Mouse (Mus musculus): ENCODE results near the gene Npcd. TPM values are rescaled to one million over a fixed set of nuclear protein-coding genes. Genes with fewer than 3 reads are reported as not detected.
A peak's percentile ranks its signal among the peaks of the same experiment; 100 is the strongest.

Npcd gene
- total RNA-seq (2021): 10 to 100 TPM; 11.1 to 20.1 TPM

DNA sequence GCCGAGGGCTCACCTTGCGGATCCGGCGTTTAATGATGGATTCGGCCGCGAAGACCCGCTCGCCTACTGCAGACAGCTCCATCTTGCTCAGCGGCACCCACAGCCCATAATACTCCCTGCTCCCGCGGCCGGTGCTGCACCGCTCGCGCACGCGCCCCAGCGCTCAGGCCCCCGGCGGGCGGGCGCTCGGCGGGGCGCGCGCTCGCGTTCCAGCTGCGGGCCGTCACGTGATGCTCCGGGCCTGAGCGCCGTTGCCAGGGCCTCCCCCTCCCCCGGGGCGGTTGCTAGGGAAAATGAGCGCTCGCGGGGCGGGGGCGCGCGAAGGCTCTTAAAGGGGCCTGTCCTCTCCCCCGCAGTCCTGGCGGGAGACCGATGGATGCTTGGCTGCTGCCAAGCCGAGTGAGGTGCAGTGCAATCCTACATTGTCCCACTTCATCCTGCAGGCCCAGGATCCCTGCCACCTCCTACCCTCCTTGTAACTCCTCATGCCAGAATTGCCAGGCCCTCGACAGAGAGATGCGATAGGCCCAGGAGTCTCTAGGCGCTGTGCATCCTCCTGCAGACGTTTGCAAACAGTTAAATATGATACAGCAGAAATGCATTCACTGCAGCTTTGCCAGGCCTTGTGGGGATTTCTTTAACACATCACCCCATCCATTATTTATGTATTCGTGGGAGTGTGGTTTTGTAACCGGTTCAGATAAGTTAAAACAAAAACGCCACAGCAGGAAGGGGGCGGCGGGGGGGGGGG, at the start of gene Npcd, which contains the start of gene Cbx6:
TSS of gene Npcd (minus strand) at position 108 of the 751 bp plus-strand sequence.
TSS of gene Cbx6 (minus strand) at position 559 of the 751 bp plus-strand sequence.
- DNase-seq (ENCODE audit: low spot score in 2 of 2): peak; percentile 99
- intact Hi-C loops (cut with DNase I): loop anchor here (2.0 to 5.0 kb wide), 4 partner anchors 70 to 248 kb away; no protein-coding TSS in a partner anchor

DNA sequence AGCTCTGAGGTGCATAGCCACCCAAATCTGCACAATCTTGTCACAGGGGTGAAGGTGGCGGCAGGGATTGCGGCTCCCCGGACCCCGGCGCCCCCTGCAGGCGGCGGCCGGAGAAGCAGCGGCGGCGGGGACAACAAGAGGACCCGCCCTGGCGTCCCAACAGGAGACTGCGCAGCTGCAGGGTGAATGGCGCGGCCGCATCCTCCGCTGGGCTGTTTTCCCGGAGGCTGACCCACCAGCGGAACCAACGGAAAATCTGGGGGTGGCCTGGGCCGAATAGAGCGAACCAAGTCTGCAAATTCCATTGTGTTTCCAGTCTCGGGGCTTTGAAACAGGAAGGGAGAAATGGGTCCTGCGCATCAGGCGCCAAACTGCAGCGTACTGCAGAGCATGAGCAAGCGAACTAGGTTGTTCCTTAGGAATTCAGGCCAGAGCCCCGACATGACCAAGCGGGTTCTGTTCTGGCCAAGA, 49.4 kb upstream of the Npcd start:
- intact Hi-C loops (cut with DNase I): loop anchor here (1.0 to 5.0 kb wide), 2 partner anchors 51 to 131 kb away; no protein-coding TSS in a partner anchor
- DNase-seq (ENCODE audit: low spot score in 2 of 2): peak; percentile 95 to 96

DNA sequence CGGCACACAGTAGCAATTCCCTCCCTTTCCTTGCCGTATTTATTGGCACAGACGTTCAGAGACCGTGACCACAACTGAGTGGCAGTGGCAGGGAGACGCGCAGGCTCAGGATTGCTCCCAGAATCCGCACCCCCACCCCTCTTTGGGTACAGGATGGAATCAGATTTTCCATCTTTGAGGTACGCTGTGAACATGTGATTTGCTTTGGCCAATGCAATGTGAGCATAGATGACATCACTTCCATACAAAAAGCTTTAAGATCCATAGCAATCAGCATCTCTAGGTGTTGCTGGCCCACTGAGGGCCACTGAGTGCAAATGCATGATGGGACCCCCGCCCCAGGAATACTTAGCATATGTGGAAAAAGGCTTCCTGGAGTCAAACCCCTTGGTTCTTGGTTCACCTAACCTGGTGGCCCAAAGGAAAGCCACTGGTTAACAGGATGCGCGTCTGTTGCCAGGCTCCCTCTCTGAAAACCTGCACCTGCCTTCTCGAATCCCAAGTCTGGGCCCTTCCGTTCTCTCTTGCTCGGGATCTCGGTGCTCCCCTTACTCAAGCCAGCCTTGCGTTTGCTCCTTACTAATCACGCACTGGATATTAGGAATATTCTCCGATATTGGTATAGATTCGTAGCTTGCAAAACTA, 48.7 kb upstream of the Npcd start:
- intact Hi-C loops (cut with DNase I): loop anchor here (1.0 to 5.0 kb wide), 2 partner anchors 50 to 130 kb away; no protein-coding TSS in a partner anchor
- peak; percentile 72 to 90 for DNase-seq (ENCODE audit: low spot score in 2 of 2)

DNA sequence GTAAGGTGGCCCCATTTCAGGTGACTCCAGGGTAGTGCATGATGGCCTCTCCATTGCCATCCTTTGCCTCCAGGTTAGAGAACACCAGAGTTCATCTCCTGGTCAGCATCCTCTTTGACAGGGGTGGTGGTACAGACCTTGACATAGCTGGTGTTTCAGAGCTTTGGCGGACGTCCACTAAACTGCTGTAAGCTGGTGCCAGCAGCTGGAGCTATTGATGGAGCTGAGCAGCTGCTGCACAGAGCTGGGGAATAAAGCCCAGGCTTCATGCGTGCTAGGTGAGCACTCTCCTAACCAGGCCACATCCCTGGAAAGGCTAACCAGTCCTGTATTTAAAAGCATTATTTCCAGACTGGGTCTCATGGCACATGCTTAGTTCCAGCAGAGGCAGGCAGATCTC, 46.4 kb upstream of the Npcd start:
- intact Hi-C loops (cut with DNase I): loop anchor here (5.0 kb wide), 1 partner anchor 128 kb away; no protein-coding TSS in a partner anchor
- DNase-seq (ENCODE audit: low spot score in 2 of 2): no peak

DNA sequence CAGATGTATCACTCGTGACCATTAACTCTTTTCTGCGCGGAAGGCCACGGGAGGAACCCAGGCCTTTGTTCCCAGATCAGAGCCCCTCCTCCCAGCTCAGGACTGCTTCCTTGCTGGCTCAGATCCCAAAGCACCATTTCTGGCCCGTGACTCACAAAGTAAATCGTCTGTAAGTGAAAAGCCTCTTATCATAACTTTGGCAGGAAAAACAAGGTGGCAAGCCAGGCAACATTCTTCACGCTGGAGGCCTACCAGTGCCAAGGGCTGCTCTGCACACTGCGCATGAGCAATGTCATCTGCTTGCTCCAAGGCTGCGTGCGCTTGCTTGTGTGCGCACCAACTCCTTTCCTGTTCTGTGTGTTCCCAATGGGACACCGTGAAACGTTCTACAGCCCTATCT, 45.3 kb upstream of the Npcd start:
- intact Hi-C loops (cut with DNase I): no loop called here
- DNase-seq (ENCODE audit: low spot score in 2 of 2): peak; percentile 71 to 92

GRCm38 (mm10) chr15:79878725-79879136, 44.7 kb upstream of the Npcd start:
- no peak for DNase-seq (ENCODE audit: low spot score in 2 of 2)
- intact Hi-C loops (cut with DNase I): no loop called here

DNA sequence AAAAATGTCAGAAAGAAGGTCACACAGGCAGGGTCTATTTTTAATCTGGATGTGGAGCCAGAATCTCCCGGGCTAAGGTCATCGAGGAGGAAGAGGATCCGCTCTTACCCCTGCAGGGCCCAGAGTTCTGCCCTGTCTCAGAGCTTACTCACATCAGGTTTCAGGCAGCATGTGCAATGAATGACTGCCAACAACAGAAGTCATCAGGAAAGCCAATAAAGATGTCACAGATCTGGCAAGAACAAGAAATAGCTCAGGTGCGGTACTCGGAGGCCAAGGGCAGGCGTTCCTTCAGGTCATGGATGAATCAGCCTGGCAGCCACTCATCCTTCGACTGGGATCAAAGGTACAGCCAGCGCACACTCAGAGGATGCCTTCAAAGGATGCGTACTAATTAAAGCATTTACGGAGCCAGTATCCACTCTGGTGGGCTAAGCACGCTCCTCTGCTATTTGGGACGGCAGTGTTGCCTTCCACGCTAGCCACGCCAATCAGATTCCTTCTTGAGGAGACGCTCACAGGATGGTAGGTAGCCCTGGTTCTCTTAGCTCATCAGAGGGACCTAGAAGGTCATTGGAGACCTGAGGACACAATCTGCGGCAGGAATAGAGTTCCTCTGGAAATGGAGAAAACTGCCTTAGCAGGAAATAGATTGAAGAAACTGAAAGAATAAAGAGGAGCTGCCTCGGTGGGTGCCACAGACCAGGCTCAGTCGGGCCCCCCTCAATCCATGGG, 41.4 kb upstream of the Npcd start:
- intact Hi-C loops (cut with DNase I): no loop called here

GRCm38 (mm10) chr15:79873995-79874394, 40.0 kb upstream of the Npcd start:
- intact Hi-C loops (cut with DNase I): no loop called here
- DNase-seq (ENCODE audit: low spot score in 2 of 2): no peak

More for the DNA sequence above, 41.4 kb upstream of the Npcd start:
- DNase-seq (ENCODE audit: low spot score in 2 of 2): no peak

- intact Hi-C loops (cut with DNase I): no loop called here
- DNase-seq (ENCODE audit: low spot score in 2 of 2): no peak
Measured at GRCm38 (mm10) chr15:79873545-79873944, 39.5 kb upstream of the Npcd start.

- intact Hi-C loops (cut with DNase I): no loop called here
- no peak for DNase-seq (ENCODE audit: low spot score in 2 of 2)
Measured at GRCm38 (mm10) chr15:79867260-79868002, 33.4 kb upstream of the Npcd start.

GRCm38 (mm10) chr15:79859821-79860220, 25.8 kb upstream of the Npcd start:
- DNase-seq (ENCODE audit: low spot score in 2 of 2): no peak
- intact Hi-C loops (cut with DNase I): no loop called here

DNA sequence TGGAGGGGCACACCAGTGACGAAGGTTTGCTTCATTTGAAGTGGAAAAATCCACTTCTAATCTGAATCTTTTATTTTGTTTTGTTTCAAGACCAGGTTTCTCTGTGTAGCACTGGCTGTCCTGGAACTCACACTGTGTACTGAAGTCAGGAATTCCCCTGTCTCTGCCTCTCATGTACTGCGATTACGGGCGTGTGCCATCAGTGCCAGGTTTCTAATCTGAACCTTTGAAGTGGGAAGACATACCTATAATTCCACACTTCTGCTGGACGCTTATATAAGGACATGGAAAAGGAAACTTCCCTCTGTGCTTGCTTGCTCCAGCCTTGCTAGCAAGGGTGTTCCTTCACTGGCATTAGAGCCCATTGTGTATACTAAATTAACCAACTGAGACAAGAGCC, 24.9 kb upstream of the Npcd start:
- intact Hi-C loops (cut with DNase I): no loop called here
- no peak for DNase-seq (ENCODE audit: low spot score in 2 of 2)

DNA sequence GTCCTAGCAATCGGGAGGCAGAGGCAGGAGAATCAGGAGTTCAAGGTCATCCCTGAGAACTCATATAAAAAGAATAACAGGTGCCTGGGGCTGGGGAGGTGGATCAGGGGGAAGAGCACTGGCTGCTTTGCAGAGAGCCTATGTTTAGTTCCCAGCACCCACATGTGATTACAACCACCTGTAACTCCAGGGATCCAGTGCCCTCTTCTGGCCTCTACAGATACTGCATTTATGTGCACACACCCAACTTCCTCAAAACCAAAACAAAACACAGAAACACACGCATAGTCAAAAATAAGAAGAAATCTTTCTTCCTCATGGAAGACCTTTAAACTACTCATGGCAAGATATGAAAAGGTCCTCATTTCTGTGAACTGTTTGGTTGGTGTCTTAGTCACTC, 16.1 kb upstream of the Npcd start:
- intact Hi-C loops (cut with DNase I): no loop called here

GRCm38 (mm10) chr15:79847100-79847499, 13.1 kb upstream of the Npcd start:
- intact Hi-C loops (cut with DNase I): no loop called here
- peak in 1 of 2 experiments; percentile 47 for DNase-seq (ENCODE audit: low spot score in 2 of 2)

More for the DNA sequence above, 16.1 kb upstream of the Npcd start:
- DNase-seq (ENCODE audit: low spot score in 2 of 2): no peak

- no peak for DNase-seq (ENCODE audit: low spot score in 2 of 2)
- intact Hi-C loops (cut with DNase I): no loop called here
Measured at GRCm38 (mm10) chr15:79845986-79846385, 11.9 kb upstream of the Npcd start.

DNA sequence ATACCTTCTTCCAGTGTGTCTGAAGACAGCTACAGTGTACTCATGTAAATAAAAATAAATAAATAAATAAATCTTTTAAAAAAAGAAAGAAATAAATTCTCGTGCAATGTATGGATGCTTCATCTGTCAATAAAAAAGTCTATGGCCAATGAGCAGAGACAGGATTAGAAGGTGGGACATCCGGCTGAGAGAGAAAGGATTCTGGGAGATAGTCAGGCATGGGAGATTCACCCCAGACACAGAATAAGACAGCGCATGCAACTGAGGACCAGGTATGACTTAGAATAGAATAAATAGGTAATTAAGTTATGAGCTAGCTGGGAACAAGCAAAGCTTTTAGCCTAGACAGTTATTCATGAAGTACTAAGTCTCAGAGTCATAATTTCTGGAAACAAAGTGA, 8.9 kb upstream of the Npcd start:
- DNase-seq (ENCODE audit: low spot score in 2 of 2): no peak
- intact Hi-C loops (cut with DNase I): no loop called here

GRCm38 (mm10) chr15:79840281-79840680, 6.2 kb upstream of the Npcd start:
- intact Hi-C loops (cut with DNase I): no loop called here
- DNase-seq (ENCODE audit: low spot score in 2 of 2): no peak

DNA sequence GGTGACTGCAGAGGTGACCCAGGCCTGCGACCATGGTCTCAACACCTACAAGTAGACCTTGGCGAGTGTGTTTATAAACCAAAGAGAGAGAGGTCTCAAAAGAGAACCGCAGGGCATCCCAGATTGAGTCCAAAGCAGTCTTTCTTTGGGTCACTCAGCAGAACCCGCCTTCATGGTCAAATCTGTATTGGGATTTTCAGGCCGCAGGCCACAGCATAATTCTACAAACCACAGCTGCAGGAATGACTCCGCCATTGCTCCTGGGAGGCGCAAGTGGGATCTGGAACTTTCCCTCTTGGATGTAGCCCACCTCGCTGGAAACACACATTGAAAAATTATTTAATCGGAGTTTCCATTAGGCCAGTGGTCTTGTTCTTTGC, 834 bp upstream of the Npcd start:
- intact Hi-C loops (cut with DNase I): loop anchor here (2.0 to 5.0 kb wide), 4 partner anchors 70 to 247 kb away; no protein-coding TSS in a partner anchor
- peak in 1 of 2 experiments; percentile 30 for DNase-seq (ENCODE audit: low spot score in 2 of 2)
